Mouse (Mus musculus) cerebellum, adult 2 months (tissue): Measurements from ENCODE around the gene Sat2. TPM values are rescaled to one million over a fixed set of nuclear protein-coding genes. Genes with fewer than 3 reads are reported as not detected.
A peak's percentile ranks its signal among the peaks of the same experiment; 100 is the strongest.

ENCODE experiments used
- DNase-seq, 2 experiments: peaks; one replicate each; pipeline ENCODE4 v3.0.0; 2021
- H3K27ac ChIP-seq: fragments of 200-500 bp; 2 replicates; pipeline ENCODE4 v1.5.1; 2012; ENCODE audit warnings: low read length, control low read depth, inconsistent platforms; ENCODE audit not compliant: insufficient read depth
- H3K27me3 ChIP-seq: fragments of 200-500 bp; 2 replicates; pipeline ENCODE4 v1.6.1; 2012; ENCODE audit warnings: inconsistent platforms, mild to moderate bottlenecking, low read length, moderate library complexity; ENCODE audit not compliant: control insufficient read depth, insufficient read depth
- H3K4me1 ChIP-seq: fragments of 200-500 bp; 2 replicates; pipeline ENCODE4 v1.6.1; 2011; ENCODE audit warnings: low read length; ENCODE audit not compliant: control insufficient read depth, insufficient read depth
- H3K4me3 ChIP-seq: fragments of 200-500 bp; replicated peaks from 2 replicates; pipeline ENCODE3; 2011; ENCODE audit warnings: mild to moderate bottlenecking, low read depth, low read length, control low read depth; ENCODE audit not compliant: insufficient read depth
- CTCF ChIP-seq: fragments of 200-500 bp; IDR thresholded peaks from 2 replicates; pipeline ENCODE4 v1.5.1; 2011; ENCODE audit warnings: low read depth, mild to moderate bottlenecking, control low read depth, low read length, moderate library complexity, borderline replicate concordance; ENCODE audit not compliant: insufficient read depth
- POLR2A ChIP-seq: fragments of 200-500 bp; IDR thresholded peaks from 2 replicates; pipeline ENCODE4 v1.6.1; 2011; ENCODE audit warnings: low read length, control low read depth, borderline replicate concordance; ENCODE audit not compliant: insufficient read depth
- WGBS: fragments of 180-500 bp; shearing (Covaris S2); methylation state at CpG from one replicate; pipeline ENCODE4 v1.1.7; 2018; 5-methylcytosine and 5-hydroxymethylcytosine counted together
- polyA plus RNA-seq: library from polyadenylated mRNA; depleted of rRNA; stranded (reverse); fragments of >200 nt; gene quantifications from 2 replicates; pipeline ENCODE4 v1.2.3, GENCODE M21; 2012; rRNA removed

Sat2 gene
- polyA plus RNA-seq, result 32.4 and 33.5 TPM in 2 replicates

DNA sequence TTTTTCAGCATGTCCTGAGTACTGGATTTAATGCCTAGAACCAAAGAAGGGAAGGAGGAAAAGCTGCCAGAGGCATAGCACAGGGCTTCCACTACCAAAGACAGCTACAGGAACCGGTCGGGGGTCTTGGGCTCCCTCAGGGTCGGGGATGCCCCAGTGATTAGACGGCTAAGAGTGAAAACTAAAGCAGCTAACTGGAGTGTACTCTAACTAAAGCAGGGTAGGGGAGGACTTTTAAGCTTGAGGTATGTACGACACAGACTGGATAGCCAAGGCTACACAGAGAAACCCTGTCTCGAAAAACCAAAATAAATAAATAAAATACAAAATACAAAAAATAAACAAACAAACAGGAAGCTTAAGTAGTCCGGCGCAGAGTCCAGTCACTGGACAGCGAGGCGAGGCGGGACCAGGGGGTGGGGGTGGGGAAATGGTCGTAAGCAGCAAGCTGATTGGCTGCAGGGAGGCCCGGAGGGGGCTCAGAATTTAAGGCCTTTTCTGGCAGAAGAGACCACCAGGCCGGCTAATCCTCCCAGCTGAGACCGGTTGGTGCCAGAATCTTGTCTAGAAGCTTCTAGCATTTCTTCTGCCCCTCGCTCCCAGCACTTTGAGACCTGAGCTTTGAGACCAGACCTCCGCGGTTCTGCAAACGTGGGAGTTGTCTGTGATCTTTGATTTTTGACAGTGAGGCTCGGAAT, at the start of gene Sat2:
Gene Sat2 (plus strand): TSS at position 454 of the 698 bp plus-strand sequence.
- TF ChIP-seq CTCF (no peak), POLR2A (peak; percentile 56; the same call in 1 of the 2 replicates)
- Histone ChIP-seq H3K4me3 (peak within 1 kb of the TSS; percentile 97), H3K4me1 (peaks cover 9% of the 10 kb centered on the region; the same call in 1 of the 2 replicates), H3K27me3 (no peaks in the 10 kb centered on the region), H3K27ac (peak within 1 kb of the TSS; percentile 77)
- peak; percentile 72 to 75 for DNase-seq
- WGBS, result under 1% methylated on average over 20 of the region's 20 CpGs

DNA sequence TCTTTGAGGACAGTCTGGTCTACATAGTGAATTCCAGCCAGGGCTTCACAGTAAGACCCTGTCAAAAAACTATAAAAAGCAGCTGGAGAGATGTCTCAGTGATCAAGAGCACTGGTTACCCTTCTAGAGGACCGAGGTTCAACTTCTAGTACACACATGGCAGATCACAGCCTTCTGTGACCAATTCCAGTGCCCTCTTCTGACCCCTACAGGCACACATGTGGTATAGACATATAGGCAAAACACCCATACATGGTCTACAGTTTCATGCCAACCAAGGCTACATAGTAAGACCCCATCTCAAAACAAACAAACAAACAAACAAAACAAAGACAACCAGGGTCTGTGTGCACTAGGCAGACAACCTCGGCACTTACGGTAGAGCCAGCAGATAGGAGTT, 46.6 kb upstream of the Sat2 start:
- 56% methylated on average over 3 of the region's 3 CpGs for whole genome bisulfite sequencing
- Histone ChIP-seq H3K27me3 (no peaks in the 10 kb centered on the region), H3K4me3 (no peak overlapping the region), H3K4me1 (peaks cover 5% of the 10 kb centered on the region; the same call in 1 of the 2 replicates), H3K27ac (no peak overlapping the region)
- no peak for TF ChIP-seq POLR2A
- TF ChIP-seq CTCF, result peak; percentile 55; the same call in 1 of the 2 replicates
- DNase-seq, result peak in 1 of 2 experiments; percentile 13

DNA sequence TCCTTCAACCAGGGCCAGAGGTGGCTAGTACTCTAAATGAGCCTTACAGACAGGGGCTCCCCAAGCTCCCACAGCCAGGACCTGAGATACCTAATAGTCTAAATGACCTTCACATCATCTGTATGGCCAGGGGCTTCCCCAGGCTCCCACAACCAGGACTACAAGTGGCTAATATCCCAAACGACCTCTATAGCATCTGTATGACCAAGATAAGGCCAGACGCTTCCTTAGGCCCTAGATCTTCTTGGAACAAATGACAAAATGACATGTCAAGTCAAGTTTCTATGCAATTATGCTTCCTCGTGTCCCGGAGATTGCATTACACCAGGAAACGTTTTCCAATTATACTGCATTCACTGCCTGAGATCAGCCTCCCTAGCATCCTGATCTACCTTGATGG, 45.5 kb upstream of the Sat2 start:
- no peak overlapping the region for H3K4me3 ChIP-seq
- no peak overlapping the region for H3K27ac ChIP-seq
- no peak for TF ChIP-seq POLR2A
- no peak for TF ChIP-seq CTCF
- WGBS, result 62% methylated on average over 5 of the region's 5 CpGs
- DNase-seq, result no peak
- H3K4me1 ChIP-seq, result peaks cover 5% of the 10 kb centered on the region; the same call in 1 of the 2 replicates
- no peaks in the 10 kb centered on the region for H3K27me3 ChIP-seq

DNA sequence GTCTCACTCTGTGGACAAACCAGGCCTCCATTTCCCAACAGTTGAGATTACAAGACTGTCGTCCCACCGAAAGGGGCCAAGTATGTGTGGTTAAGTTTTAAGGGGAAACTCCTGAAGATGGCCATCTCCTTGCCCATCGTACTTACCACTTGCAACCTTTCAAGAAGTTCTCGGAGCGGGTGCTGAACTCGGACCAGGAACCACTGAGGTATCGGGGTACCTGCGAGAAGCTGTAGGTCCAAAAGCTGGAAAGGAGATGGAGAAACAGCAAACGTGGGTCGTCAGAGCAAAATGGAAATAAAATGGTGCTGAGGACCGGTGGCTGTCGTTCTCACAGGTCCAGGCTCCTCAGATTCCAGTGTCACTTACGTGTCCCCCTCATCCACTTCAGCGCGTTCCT, 43.5 kb upstream of the Sat2 start:
- peak overlapping the region; percentile 91 for H3K4me3 ChIP-seq
- WGBS, result 9% methylated on average over 15 of the region's 15 CpGs
- H3K27me3 ChIP-seq, result no peaks in the 10 kb centered on the region
- peak in 1 of 2 experiments; percentile 25 for DNase-seq
- peaks cover 5% of the 10 kb centered on the region for H3K4me1 ChIP-seq
- TF ChIP-seq CTCF (no peak), POLR2A (no peak)
- no peak overlapping the region; the same call in 1 of the 2 replicates for H3K27ac ChIP-seq

DNA sequence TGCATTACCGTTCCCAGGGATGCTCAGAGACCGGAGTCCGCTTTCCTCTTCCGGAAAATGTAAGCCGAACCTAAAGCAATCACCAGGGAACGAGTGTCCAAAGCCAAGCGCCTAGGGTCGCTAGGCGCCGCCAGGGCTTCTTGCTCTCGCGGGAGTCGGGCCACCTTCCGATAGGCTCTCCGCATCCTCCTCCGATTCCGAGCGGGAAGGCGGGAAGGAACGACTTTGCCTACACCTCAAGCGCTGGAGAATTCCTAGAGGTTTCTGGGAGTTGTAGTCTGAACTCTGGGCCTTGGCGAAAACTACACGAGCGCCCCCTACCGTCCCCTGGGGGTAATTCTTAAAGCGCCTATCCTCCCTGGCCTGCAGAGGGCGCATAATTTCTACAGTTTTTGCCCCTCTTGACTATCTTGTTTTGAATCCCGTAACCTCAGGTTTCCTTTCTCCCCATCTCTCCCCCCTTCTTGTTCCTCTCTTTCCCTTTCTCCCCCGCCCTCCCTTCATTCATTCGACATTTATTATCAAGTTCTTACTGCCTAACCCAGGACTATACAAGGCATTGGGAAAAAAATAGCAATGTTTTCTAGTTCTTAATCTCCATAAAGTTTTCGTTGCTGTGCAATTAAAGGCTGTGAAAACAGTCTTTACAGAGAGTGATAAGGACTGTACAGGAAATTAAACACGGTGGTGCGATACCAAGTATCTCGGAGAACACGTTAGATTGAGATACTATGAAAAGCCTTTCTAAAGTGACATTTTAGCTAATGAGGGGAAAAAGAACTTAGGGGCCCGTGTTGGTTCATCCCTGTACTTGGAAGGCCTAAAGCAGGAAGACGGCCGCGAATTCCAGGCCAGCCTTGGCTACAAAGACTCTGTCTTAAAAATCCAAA, 42.5 kb upstream of the Sat2 start:
- H3K4me1 ChIP-seq, result peaks cover 5% of the 10 kb centered on the region
- peak overlapping the region; percentile 45 for H3K27ac ChIP-seq
- under 1% methylated on average over 39 of the region's 39 CpGs for WGBS
- peak overlapping the region; percentile 91 for H3K4me3 ChIP-seq
- TF ChIP-seq POLR2A (peak; percentile 68; the same call in 1 of the 2 replicates), CTCF (peak; percentile 98)
- DNase-seq, result peak; percentile 98 to 99
- H3K27me3 ChIP-seq, result no peaks in the 10 kb centered on the region

DNA sequence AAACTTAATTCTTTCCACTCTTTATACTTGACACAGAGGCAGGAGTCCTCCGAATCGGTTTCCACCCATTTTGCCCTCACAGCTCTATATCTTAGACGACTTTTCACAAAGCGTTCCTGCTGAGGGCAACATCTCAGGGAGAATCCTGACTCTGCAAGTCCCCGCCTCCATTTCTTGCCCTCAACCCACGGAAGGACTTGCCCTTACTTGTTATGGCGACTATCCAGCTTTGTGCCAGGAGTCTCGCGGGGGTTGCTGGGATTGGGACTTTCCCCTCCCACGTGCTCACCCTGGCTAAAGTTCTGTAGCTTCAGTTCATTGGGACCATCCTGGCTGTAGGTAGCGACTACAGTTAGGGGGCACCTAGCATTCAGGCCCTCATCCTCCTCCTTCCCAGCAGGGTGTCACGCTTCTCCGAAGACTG, 41.7 kb upstream of the Sat2 start, which contains the start of the genes Wrap53 and Trp53:
Gene Wrap53 (minus strand): TSS at position 165 of the 424 bp plus-strand sequence.
Gene Trp53 (plus strand): TSS at position 269 of the 424 bp plus-strand sequence.
- H3K27ac ChIP-seq, result peak within 1 kb of the TSS; percentile 97
- H3K27me3 ChIP-seq, result no peaks in the 10 kb centered on the region
- peak; percentile 88 to 94 for DNase-seq
- H3K4me3 ChIP-seq, result peak within 1 kb of the TSS; percentile 91
- WGBS, result under 1% methylated on average over 13 of the region's 13 CpGs
- TF ChIP-seq POLR2A (peak; percentile 44; the same call in 1 of the 2 replicates), CTCF (no peak)
- H3K4me1 ChIP-seq, result peaks cover 5% of the 10 kb centered on the region

DNA sequence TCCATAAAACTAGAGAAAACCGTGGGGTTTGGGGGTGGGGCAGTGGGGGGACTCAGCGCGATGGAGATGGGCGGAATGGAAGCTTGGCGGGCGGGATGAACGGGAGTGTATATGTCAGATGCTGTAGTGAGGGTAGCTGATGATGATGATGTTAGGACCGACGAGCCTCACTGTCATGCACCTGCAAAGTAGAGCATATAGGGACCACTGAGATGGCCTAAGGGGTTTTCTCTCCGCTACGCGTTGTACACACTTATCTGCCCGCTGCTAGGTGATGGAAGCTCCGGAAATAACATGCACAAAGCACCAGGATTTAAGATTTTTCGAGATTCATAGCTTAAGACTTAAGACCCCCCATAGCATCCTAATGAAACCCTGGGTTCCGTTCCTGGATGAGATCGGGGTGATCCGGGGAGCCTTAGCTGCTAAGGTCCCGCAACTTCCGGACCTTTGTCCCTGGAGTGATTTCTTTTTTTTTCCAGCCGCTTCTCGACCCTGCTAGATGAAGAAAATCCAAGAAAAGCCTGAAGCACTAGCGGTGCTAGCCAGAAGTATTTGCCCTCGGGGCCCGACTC, 41.2 kb upstream of the Sat2 start:
- peak; percentile 38; the same call in 1 of the 2 replicates for TF ChIP-seq POLR2A
- TF ChIP-seq CTCF, result no peak
- peak overlapping the region; percentile 91 for H3K4me3 ChIP-seq
- under 1% methylated on average over 25 of the region's 25 CpGs for WGBS
- no peaks in the 10 kb centered on the region for H3K27me3 ChIP-seq
- peaks cover 5% of the 10 kb centered on the region for H3K4me1 ChIP-seq
- H3K27ac ChIP-seq, result peak overlapping the region; percentile 97
- no peak for DNase-seq
